Mouse (Mus musculus): ENCODE data around the gene Gpatch8.

GRCm38 (mm10) chr11:102446581-102447461 is 109.4 kb downstream of the Gpatch8 start:
- TF ChIP-seq EP300 (IDR thresholded peaks at IDR 0.05; ENCODE audit: insufficient read depth, low read depth, low read length) (no peak), POLR2A (IDR thresholded peaks at IDR 0.05; ENCODE audit: insufficient read depth, low read depth, low read length) (no peak), CTCF (IDR thresholded peaks at IDR 0.05) (no peak)
